Mouse (Mus musculus): Measurements from ENCODE around the gene Notch2. TPM values are rescaled to one million over a fixed set of nuclear protein-coding genes. Genes with fewer than 3 reads are reported as not detected.

The Notch2 gene
- total and polyA plus RNA-seq, 2 experiments from 2014 or later = 8.1 to 28.4 TPM

DNA sequence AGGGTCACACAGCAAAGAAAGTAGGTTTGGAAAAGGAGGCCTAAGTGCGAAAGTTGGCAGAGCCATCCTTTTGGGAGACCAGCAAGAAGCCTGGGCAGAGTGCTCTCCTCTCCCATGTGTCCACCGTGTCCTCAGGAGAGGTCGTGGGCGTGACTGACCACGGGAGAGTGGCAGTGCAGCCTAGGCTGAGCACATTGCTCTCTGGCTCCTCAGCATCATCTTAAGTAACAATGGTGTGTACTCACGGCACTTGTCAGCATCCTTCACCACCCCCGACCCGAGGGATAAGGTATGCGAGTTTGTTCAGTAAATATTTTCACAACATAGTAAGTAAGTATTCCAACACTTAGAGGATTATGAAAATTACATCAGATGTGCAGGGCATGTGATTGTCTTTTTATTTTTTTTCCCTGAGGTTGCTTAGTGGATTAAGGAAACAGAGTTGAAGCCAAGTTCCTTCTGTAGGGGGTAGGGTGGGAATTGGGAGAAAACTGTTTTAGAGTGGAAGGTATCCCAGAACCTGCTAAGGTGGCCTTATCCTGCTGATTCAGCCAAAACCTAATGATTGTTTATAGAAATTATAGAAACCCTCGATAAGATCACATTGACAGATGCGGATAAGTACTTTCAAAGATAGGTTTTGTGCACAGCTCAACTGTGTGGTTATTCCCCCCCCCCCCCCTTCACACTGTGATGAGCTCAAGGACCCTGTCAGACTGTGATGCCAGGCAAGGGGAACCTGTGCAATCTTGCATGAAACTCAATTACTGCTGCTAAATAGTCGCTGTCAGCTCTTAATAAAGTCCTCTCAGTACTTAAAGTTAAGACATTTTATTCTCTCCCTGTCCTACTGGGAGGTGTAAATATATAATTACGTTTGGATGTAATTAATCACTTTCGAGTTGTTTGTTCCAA lies 37.4 kb downstream of the Notch2 start:
- ATAC-seq = no peak
- WGBS = 38% methylated on average over 14 of the region's 14 CpGs
- Histone ChIP-seq H3K4me3 (ENCODE audit: low read depth, low read length) (no peak overlapping the region), H3K36me3 (ENCODE audit: insufficient read depth) (no peaks in the 10 kb centered on the region), H3K27me3 (ENCODE audit: insufficient read depth, low read length) (no peaks in the 10 kb centered on the region), H3K27ac (ENCODE audit: low read depth, low read length) (no peak overlapping the region), H3K9ac (no peak overlapping the region), H3K9me3 (ENCODE audit: low read length) (no peaks in the 10 kb centered on the region), H3K4me2 (ENCODE audit: low read depth) (no peak overlapping the region), H3K4me1 (ENCODE audit: insufficient read depth) (0 out of 2 replicates have a peak, but pooled peaks cover 3% of the 10 kb centered on the region)
- DNase-seq = no peak
- TF ChIP-seq CTCF (IDR thresholded peaks at IDR 0.05; ENCODE audit: low read depth) = no peak

DNA sequence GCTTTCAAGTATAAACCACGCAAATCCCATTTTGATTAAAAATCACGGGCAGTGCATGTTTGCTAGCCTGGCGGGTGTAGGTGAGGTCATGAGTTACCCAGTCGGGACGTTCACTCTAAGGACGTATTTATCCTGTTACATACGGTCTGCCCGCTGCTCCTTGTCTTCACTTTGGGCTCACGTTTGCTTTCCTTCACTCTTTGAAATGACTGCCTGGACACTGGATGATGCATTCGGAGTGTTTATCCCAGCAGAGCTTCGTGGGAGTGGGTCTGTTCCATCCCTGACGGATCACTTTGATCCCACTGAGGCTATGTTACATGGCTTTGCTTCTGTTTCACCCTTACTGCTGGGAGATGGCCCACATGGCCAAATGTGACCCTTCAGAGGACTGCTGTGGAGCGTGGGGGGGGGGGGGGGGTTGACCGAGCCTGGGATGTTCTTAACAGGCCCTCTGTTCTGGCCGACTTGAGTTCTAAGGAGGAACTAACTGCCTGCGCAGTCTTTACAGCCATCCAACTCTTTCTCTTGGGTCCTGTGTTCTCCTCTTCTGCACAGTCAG lies 38.2 kb downstream of the Notch2 start:
- no peak overlapping the region for H3K4me3 ChIP-seq (ENCODE audit: low read depth, low read length)
- H3K9me3 ChIP-seq (ENCODE audit: low read length) = no peaks in the 10 kb centered on the region
- no peak overlapping the region for H3K4me2 ChIP-seq (ENCODE audit: low read depth)
- ATAC-seq = no peak
- H3K27me3 ChIP-seq (ENCODE audit: insufficient read depth, low read length) = no peaks in the 10 kb centered on the region
- H3K36me3 ChIP-seq (ENCODE audit: insufficient read depth) = no peaks in the 10 kb centered on the region
- no peak for DNase-seq
- 0 out of 2 replicates have a peak, but pooled peaks cover 3% of the 10 kb centered on the region for H3K4me1 ChIP-seq (ENCODE audit: insufficient read depth)
- 32% methylated on average over 16 of the region's 16 CpGs for WGBS
- TF ChIP-seq CTCF (IDR thresholded peaks at IDR 0.05; ENCODE audit: low read depth) = no peak
- no peak overlapping the region for H3K9ac ChIP-seq
- H3K27ac ChIP-seq (ENCODE audit: low read depth, low read length) = no peak overlapping the region; the same call in 1 of the 2 replicates

DNA sequence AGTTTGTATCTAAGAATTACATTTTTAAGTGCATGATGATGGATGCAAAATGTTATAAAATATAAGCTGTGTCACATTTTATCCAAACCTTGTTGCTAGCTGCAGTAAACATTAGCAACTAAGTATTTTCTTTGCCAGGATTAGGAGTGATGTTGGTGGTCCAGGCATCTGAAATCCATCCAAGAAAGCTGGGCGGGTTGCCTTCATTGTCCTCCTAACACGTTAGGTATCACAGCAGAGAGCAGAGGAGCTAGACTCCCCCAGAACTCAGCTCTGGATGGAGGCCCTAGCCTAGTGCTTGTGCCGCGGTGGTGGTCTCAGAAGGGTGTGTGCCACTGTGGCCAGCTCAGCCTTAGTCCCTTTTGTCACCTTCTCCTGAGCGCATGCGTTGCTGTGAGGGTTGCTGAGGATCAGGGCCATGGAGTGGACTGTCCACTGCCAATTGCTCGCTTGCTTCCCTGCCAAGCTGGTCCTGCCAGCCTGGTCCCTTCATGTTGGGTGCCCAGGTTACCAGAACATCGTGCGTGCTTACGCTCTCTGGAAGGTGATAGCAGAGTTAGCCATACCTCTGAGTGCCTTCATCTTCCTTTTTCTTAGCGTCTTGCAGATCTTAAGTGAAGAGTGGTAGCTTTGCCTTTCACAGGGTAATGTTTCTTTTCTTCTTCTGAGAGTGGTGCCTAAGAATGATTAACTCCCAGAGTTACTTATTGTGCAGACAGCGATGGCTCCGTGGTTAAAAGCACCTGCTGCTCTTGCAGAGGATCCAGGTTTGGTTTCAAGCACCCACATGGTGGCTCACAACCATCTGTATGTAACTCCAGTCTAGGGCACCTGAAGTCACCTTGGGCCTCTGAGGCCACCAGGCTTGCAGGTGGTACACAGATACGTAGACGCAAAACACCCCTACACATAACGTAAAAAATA lies 39.4 kb downstream of the Notch2 start:
- H3K27me3 ChIP-seq (ENCODE audit: insufficient read depth, low read length) = no peaks in the 10 kb centered on the region
- H3K27ac ChIP-seq (ENCODE audit: low read depth, low read length) = no peak overlapping the region
- 0 out of 2 replicates have a peak, but pooled peaks cover 3% of the 10 kb centered on the region for H3K4me1 ChIP-seq (ENCODE audit: insufficient read depth)
- H3K9me3 ChIP-seq (ENCODE audit: low read length) = no peaks in the 10 kb centered on the region
- H3K9ac ChIP-seq = no peak overlapping the region
- WGBS = 70% methylated on average over 16 of the region's 16 CpGs
- no peaks in the 10 kb centered on the region for H3K36me3 ChIP-seq (ENCODE audit: insufficient read depth)
- H3K4me3 ChIP-seq (ENCODE audit: low read depth, low read length) = no peak overlapping the region
- no peak for TF ChIP-seq CTCF (IDR thresholded peaks at IDR 0.05; ENCODE audit: low read depth)
- H3K4me2 ChIP-seq (ENCODE audit: low read depth) = no peak overlapping the region
- ATAC-seq (peak; percentile 25), DNase-seq (no peak)

DNA sequence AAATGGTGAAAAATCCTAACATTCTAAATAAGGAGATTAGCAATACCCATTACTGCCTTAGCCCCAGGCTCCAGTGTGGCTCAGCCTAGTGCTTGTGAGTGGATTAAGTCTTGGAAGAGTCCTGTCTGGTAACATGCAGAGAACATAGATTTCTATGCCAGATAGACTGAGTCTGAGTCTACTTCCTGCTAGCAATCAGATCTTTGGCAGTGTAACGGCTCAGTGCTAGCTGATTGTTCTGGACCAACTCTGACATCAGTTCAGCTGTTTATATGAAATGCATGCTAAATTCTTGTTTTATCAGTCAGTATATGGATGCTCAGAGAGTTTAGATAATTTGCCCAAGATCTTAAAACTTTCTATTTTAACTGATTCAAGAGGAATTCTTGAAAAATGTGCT lies 40.5 kb downstream of the Notch2 start:
- ATAC-seq = no peak
- Histone ChIP-seq H3K4me1 (ENCODE audit: insufficient read depth) (0 out of 2 replicates have a peak, but pooled peaks cover 3% of the 10 kb centered on the region), H3K9me3 (ENCODE audit: low read length) (no peaks in the 10 kb centered on the region), H3K27me3 (ENCODE audit: insufficient read depth, low read length) (no peaks in the 10 kb centered on the region), H3K4me3 (ENCODE audit: low read depth, low read length) (no peak overlapping the region), H3K9ac (no peak overlapping the region), H3K4me2 (ENCODE audit: low read depth) (no peak overlapping the region), H3K36me3 (ENCODE audit: insufficient read depth) (no peaks in the 10 kb centered on the region), H3K27ac (ENCODE audit: low read depth, low read length) (no peak overlapping the region)
- no peak for TF ChIP-seq CTCF (IDR thresholded peaks at IDR 0.05; ENCODE audit: low read depth)
- no peak for DNase-seq
- WGBS = 49% methylated on average over 1 of the region's 1 CpGs

DNA sequence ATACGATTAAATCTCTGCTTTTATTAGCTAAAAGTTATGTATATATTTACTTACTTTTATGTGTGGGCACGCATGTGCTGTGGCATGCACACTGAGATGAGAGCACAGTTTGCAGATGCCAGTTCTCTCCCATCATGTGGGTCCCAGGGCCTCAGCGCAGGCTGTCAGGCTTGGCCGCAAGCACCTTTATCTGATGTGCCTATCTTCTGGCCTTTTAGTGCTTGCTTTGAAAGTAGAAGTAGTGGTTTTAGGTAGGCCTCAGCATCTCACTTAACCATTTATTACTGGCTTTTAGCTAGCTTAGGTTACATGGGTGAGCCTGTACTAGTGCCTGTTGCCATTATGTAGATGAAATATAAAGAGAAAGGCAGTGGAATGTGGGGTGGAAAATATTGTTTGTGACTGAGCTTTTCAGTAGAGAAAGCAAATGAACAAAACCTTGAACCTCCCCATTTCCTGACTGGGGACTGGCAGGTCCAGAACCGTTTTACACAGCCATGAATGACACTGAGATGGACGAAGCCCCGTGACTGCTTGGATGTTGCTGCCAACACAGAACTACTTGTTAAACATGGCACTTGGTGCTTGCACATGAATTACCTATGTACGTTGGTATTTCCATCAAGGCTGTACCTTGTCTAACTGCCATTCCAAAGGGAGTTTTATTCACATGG lies 41.1 kb downstream of the Notch2 start:
- Histone ChIP-seq H3K36me3 (ENCODE audit: insufficient read depth) (no peaks in the 10 kb centered on the region), H3K9ac (no peak overlapping the region), H3K9me3 (ENCODE audit: low read length) (no peaks in the 10 kb centered on the region), H3K27me3 (ENCODE audit: insufficient read depth, low read length) (no peaks in the 10 kb centered on the region), H3K4me1 (ENCODE audit: insufficient read depth) (0 out of 2 replicates have a peak, but pooled peaks cover 3% of the 10 kb centered on the region), H3K27ac (ENCODE audit: low read depth, low read length) (no peak overlapping the region), H3K4me2 (ENCODE audit: low read depth) (no peak overlapping the region), H3K4me3 (ENCODE audit: low read depth, low read length) (no peak overlapping the region)
- ATAC-seq (no peak), DNase-seq (no peak)
- TF ChIP-seq CTCF (IDR thresholded peaks at IDR 0.05; ENCODE audit: low read depth) = no peak
- WGBS = 62% methylated on average over 8 of the region's 8 CpGs

DNA sequence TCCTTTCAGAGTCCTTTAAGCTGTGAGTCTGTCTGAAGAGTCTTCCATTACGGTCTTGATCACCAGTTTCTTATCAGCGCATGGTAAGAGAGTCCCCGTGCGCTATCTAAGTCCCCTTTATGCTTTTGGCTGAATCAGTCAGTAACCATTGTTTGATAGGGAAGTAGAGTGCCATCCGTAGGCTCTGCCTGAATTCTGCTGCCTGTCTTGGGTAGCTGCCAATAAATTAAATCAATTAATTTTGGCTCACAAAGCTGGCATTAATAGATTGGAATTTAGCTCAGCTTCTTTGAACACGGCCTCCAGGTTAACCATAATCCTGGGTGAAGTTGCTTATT lies 41.6 kb downstream of the Notch2 start:
- 42% methylated on average over 6 of the region's 6 CpGs for WGBS
- Histone ChIP-seq H3K4me2 (ENCODE audit: low read depth) (no peak overlapping the region), H3K27me3 (ENCODE audit: insufficient read depth, low read length) (no peaks in the 10 kb centered on the region), H3K4me1 (ENCODE audit: insufficient read depth) (0 out of 2 replicates have a peak, but pooled peaks cover 3% of the 10 kb centered on the region), H3K36me3 (ENCODE audit: insufficient read depth) (no peaks in the 10 kb centered on the region), H3K4me3 (ENCODE audit: low read depth, low read length) (no peak overlapping the region), H3K9ac (no peak overlapping the region), H3K27ac (ENCODE audit: low read depth, low read length) (no peak overlapping the region), H3K9me3 (ENCODE audit: low read length) (no peaks in the 10 kb centered on the region)
- ATAC-seq (0 out of 2 replicates have a peak, but pooled peaks have one; percentile 3), DNase-seq (no peak)
- no peak for TF ChIP-seq CTCF (IDR thresholded peaks at IDR 0.05; ENCODE audit: low read depth)
